Mouse (Mus musculus): Measurements from ENCODE around the gene Atxn7. TPM values are rescaled to one million over a fixed set of nuclear protein-coding genes. Genes with fewer than 3 reads are reported as not detected.
"Not testable (repeated sequence)": the region's sequence is repeated elsewhere in the genome, so short reads cannot be mapped to it uniquely, and the experiment has no call there.

The Atxn7 gene
- polyA plus RNA-seq, 2 experiments = 1.1 to 3.0 TPM

DNA sequence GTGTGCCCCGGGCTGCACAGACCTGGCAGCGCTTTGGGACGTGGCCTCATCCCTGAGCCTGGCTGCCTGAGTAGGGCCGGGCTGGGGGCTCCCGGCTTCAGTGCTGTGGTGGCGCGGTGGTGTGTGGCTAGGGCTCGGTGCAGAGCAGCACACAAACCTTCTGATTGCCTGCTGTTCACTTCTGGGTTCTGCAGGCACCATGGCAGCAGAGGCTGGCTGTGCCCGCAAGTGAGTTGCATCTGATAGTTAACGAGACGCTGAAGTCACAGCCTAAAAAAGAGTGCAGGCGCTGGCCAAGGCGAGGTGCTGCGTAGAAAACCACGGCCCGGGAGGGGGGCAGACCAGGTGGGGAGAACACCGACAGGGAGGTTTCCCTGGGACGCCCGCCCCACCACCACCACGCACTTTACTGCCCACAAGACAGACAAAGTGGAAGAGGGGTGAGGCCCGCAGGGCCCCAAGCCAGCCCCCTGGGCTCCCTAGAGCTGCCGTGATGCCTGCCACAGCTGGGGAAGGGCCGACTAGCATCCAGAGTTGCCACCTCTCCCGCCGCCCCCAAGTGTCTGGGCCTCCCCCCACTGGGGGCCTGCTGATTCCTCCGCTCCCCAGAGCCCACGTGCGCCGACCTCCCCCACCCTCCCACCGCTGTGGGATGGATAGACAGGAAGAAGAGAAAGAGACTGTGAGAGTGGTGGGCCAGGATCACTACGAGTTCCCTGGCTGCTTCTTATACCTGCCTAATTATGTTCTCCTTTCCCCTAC lies 27.8 kb upstream of the Atxn7 start:
- Histone ChIP-seq H3K4me3 (ENCODE audit: insufficient read depth in 1 of 2, low read depth in 2 of 2, low read length in 2 of 2) (peak overlapping the region; percentile 17 to 19), H3K4me1 (replicated peaks; ENCODE audit: control insufficient read depth in 2 of 2, insufficient read depth in 2 of 2, low read length in 1 of 2) (no peaks in the 10 kb centered on the region), H3K27me3 (ENCODE audit: control insufficient read depth, insufficient read depth, low read length) (no peaks in the 10 kb centered on the region), H3K27ac (no peak overlapping the region), H3K36me3 (replicated peaks; ENCODE audit: control insufficient read depth, insufficient read depth, low read depth) (no peaks in the 10 kb centered on the region), H3K4me2 (ENCODE audit: low read depth) (peak overlapping the region; percentile 50), H3K9ac (replicated peaks) (no peak overlapping the region; the same call in 1 of the 2 replicates), H3K9me3 (ENCODE audit: control insufficient read depth, low read length) (no peaks in the 10 kb centered on the region)
- 26% methylated on average over 31 of the region's 31 CpGs for WGBS (ENCODE audit: insufficient replicate concordance)
- ATAC-seq (ENCODE audit: insufficient read depth) (peak; percentile 51; the same call in 1 of the 2 replicates), DNase-seq (ENCODE audit: low read depth in 3 of 3, low spot score in 3 of 3) (no peak)
- TF ChIP-seq CTCF (IDR thresholded peaks at IDR 0.05; ENCODE audit: low read depth) (no peak), EP300 (IDR thresholded peaks at IDR 0.05; ENCODE audit: low read depth) (no peak)

- no peak for ATAC-seq (ENCODE audit: insufficient read depth)
- Histone ChIP-seq H3K36me3 (replicated peaks; ENCODE audit: control insufficient read depth, insufficient read depth, low read depth) (no peaks in the 10 kb centered on the region), H3K9me3 (ENCODE audit: control insufficient read depth, low read length) (no peaks in the 10 kb centered on the region), H3K4me2 (ENCODE audit: low read depth) (peak overlapping the region; percentile 50), H3K4me1 (replicated peaks; ENCODE audit: control insufficient read depth in 2 of 2, insufficient read depth in 2 of 2, low read length in 1 of 2) (no peaks in the 10 kb centered on the region), H3K27ac (no peak overlapping the region), H3K4me3 (ENCODE audit: insufficient read depth in 1 of 2, low read depth in 2 of 2, low read length in 2 of 2) (peak overlapping the region; percentile 17 to 19; a peak in 3 of 4 replicates), H3K27me3 (ENCODE audit: control insufficient read depth, insufficient read depth, low read length) (no peaks in the 10 kb centered on the region), H3K9ac (replicated peaks) (no peak overlapping the region)
- WGBS (ENCODE audit: insufficient replicate concordance) = 27% methylated on average over 5 of the region's 5 CpGs
- no peak for TF ChIP-seq CTCF (IDR thresholded peaks at IDR 0.05; ENCODE audit: low read depth)
- TF ChIP-seq EP300 (IDR thresholded peaks at IDR 0.05; ENCODE audit: low read depth) = no peak
- DNase-seq (ENCODE audit: low read depth in 3 of 3, low spot score in 3 of 3) = no peak
Observed at GRCm38 (mm10) chr14:13934052-13934371, 27.2 kb upstream of the Atxn7 start.

GRCm38 (mm10) chr14:13944686-13945085 lies 16.6 kb upstream of the Atxn7 start:
- H3K36me3 ChIP-seq (replicated peaks; ENCODE audit: control insufficient read depth, insufficient read depth, low read depth) = peaks cover 14% of the 10 kb centered on the region
- H3K27me3 ChIP-seq (ENCODE audit: control insufficient read depth, insufficient read depth, low read length) = no peaks in the 10 kb centered on the region
- no peak overlapping the region for H3K4me2 ChIP-seq (ENCODE audit: low read depth)
- ATAC-seq (ENCODE audit: insufficient read depth) (no peak), DNase-seq (ENCODE audit: low read depth in 3 of 3, low spot score in 3 of 3) (no peak)
- no peak overlapping the region for H3K27ac ChIP-seq
- H3K9me3 ChIP-seq (ENCODE audit: control insufficient read depth, low read length) = no peaks in the 10 kb centered on the region
- no peak overlapping the region for H3K9ac ChIP-seq (replicated peaks)
- no peak for TF ChIP-seq EP300 (IDR thresholded peaks at IDR 0.05; ENCODE audit: low read depth)
- TF ChIP-seq CTCF (IDR thresholded peaks at IDR 0.05; ENCODE audit: low read depth) = no peak
- H3K4me3 ChIP-seq (ENCODE audit: insufficient read depth in 1 of 2, low read depth in 2 of 2, low read length in 2 of 2) = no peak overlapping the region
- WGBS (ENCODE audit: insufficient replicate concordance) = 70% methylated on average over 4 of the region's 4 CpGs
- no peaks in the 10 kb centered on the region for H3K4me1 ChIP-seq (replicated peaks; ENCODE audit: control insufficient read depth in 2 of 2, insufficient read depth in 2 of 2, low read length in 1 of 2)

- WGBS (ENCODE audit: insufficient replicate concordance) = 74% methylated on average over 7 of the region's 7 CpGs
- Histone ChIP-seq H3K9me3 (ENCODE audit: control insufficient read depth, low read length) (no peaks in the 10 kb centered on the region), H3K4me1 (replicated peaks; ENCODE audit: control insufficient read depth in 2 of 2, insufficient read depth in 2 of 2, low read length in 1 of 2) (no peaks in the 10 kb centered on the region), H3K27ac (no peak overlapping the region), H3K4me3 (ENCODE audit: insufficient read depth in 1 of 2, low read depth in 2 of 2, low read length in 2 of 2) (no peak overlapping the region), H3K27me3 (ENCODE audit: control insufficient read depth, insufficient read depth, low read length) (no peaks in the 10 kb centered on the region), H3K36me3 (replicated peaks; ENCODE audit: control insufficient read depth, insufficient read depth, low read depth) (peaks cover 29% of the 10 kb centered on the region), H3K9ac (replicated peaks) (no peak overlapping the region), H3K4me2 (ENCODE audit: low read depth) (no peak overlapping the region)
- DNase-seq (ENCODE audit: low read depth in 3 of 3, low spot score in 3 of 3) (no peak), ATAC-seq (ENCODE audit: insufficient read depth) (no peak)
- TF ChIP-seq CTCF (IDR thresholded peaks at IDR 0.05; ENCODE audit: low read depth) (no peak), EP300 (IDR thresholded peaks at IDR 0.05; ENCODE audit: low read depth) (no peak)
Observed at GRCm38 (mm10) chr14:13948345-13948744, 12.9 kb upstream of the Atxn7 start.

DNA sequence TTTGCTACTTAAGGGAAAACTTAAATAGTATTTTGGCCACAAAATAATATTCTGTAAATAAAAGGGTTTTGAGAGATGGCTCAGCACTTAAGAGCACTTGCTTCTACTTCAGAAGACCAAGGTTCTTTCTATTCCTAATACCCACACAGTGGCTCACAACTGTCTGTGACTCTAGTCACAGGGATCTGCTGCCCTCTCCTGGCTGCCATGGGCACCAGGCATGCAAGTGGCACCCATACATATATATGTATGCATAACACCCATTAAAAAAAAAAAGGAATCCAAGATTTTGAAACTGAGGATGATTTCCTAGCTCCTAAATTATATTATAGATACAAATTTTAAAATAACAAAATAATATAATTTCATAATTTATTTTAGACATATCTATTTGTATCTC lies 10.8 kb upstream of the Atxn7 start:
- H3K4me2 ChIP-seq (ENCODE audit: low read depth) = no peak overlapping the region
- H3K36me3 ChIP-seq (replicated peaks; ENCODE audit: control insufficient read depth, insufficient read depth, low read depth) = peaks cover 29% of the 10 kb centered on the region
- no peak overlapping the region for H3K27ac ChIP-seq
- no peaks in the 10 kb centered on the region for H3K9me3 ChIP-seq (ENCODE audit: control insufficient read depth, low read length)
- H3K4me1 ChIP-seq (replicated peaks; ENCODE audit: control insufficient read depth in 2 of 2, insufficient read depth in 2 of 2, low read length in 1 of 2) = no peaks in the 10 kb centered on the region
- DNase-seq (ENCODE audit: low read depth in 3 of 3, low spot score in 3 of 3) = no peak
- H3K9ac ChIP-seq (replicated peaks) = no peak overlapping the region
- H3K27me3 ChIP-seq (ENCODE audit: control insufficient read depth, insufficient read depth, low read length) = no peaks in the 10 kb centered on the region
- H3K4me3 ChIP-seq (ENCODE audit: insufficient read depth in 1 of 2, low read depth in 2 of 2, low read length in 2 of 2) = no peak overlapping the region
- ATAC-seq (ENCODE audit: insufficient read depth) = no peak
- TF ChIP-seq CTCF (IDR thresholded peaks at IDR 0.05; ENCODE audit: low read depth) (peak; percentile 70), EP300 (IDR thresholded peaks at IDR 0.05; ENCODE audit: low read depth) (no peak)

DNA sequence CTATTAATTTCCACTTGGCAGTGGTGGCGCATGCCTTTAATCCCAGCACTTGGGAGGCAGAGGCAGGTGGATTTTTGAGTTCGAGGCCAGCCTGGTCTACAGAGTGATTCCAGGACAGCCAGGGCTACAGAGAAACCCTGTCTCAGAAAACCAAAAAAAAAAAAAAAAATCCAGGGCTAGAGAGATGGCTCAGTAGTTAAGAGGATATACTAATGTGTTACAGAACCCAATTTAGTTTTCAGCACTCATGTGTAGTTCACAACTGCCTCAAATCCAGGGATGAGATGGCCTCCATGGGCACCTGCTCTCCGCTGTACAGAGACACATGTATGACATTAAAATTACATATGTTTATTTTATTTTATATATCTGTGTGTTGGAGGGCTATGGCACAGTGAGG lies 9.1 kb upstream of the Atxn7 start:
- not testable (repeated sequence) for ATAC-seq (ENCODE audit: insufficient read depth); H3K9ac ChIP-seq (replicated peaks)
- WGBS (ENCODE audit: insufficient replicate concordance) = 88% methylated on average over 3 of the region's 3 CpGs

More for the DNA sequence above, 9.1 kb upstream of the Atxn7 start:
- DNase-seq (ENCODE audit: low read depth in 3 of 3, low spot score in 3 of 3); H3K27ac ChIP-seq; H3K27me3 ChIP-seq (ENCODE audit: control insufficient read depth, insufficient read depth, low read length); H3K4me2 ChIP-seq (ENCODE audit: low read depth); H3K4me1 ChIP-seq (replicated peaks; ENCODE audit: control insufficient read depth in 2 of 2, insufficient read depth in 2 of 2, low read length in 1 of 2); H3K9me3 ChIP-seq (ENCODE audit: control insufficient read depth, low read length); H3K4me3 ChIP-seq (ENCODE audit: insufficient read depth in 1 of 2, low read depth in 2 of 2, low read length in 2 of 2): not testable (repeated sequence)
- peaks cover 29% of the 10 kb centered on the region for H3K36me3 ChIP-seq (replicated peaks; ENCODE audit: control insufficient read depth, insufficient read depth, low read depth)
